Mouse (Mus musculus): ENCODE measurements around the gene Rgs7bp. TPM values are rescaled to one million over a fixed set of nuclear protein-coding genes. Genes with fewer than 3 reads are reported as not detected.
A peak's percentile ranks its signal among the peaks of the same experiment; 100 is the strongest.

Rgs7bp gene
- polyA plus RNA-seq, 1 experiment from 2014 or later: 0.83 TPM

DNA sequence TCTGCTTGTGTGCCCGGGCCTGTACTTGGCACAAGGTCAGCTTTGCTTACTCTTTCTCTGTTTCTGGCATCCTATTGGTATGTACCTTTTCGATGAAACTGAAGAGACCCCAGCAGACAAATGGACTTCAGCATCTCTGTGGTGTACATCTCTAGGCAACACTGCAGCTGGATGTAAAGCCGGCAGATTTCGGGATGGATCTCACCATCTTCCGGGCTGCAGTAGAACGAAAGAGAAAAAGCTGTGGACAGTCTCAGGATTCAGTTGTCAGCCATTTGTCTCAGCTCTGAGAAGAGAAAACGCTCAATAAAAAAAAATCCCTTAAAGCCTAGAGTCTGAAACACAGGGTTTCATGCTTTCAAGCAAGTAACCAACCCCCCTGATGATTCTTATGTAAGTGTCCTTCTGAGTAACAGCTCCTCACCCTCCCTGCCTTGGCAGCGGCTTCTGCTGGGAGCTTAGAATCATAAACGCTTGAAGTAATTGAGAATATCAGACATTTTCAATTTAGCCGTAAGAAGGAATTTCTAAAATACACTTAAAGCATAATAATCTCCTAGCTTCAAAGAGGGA, 71.9 kb downstream of the Rgs7bp start:
- no peak for ATAC-seq (ENCODE audit: insufficient read depth)
- Histone ChIP-seq H3K36me3 (ENCODE audit: insufficient read depth) (no peaks in the 10 kb centered on the region), H3K4me1 (ENCODE audit: insufficient read depth) (no peaks in the 10 kb centered on the region), H3K9ac (no peak overlapping the region), H3K27ac (ENCODE audit: low read depth) (no peak overlapping the region), H3K9me3 (ENCODE audit: low read depth, low read length) (no peaks in the 10 kb centered on the region), H3K4me3 (ENCODE audit: low read depth, low read length) (no peak overlapping the region), H3K27me3 (ENCODE audit: insufficient read depth, low read length) (no peaks in the 10 kb centered on the region), H3K4me2 (no peak overlapping the region)
- TF ChIP-seq CTCF (IDR thresholded peaks at IDR 0.05; ENCODE audit: low read depth): no peak
- WGBS: 84% methylated on average over 10 of the region's 10 CpGs
- no peak for DNase-seq

DNA sequence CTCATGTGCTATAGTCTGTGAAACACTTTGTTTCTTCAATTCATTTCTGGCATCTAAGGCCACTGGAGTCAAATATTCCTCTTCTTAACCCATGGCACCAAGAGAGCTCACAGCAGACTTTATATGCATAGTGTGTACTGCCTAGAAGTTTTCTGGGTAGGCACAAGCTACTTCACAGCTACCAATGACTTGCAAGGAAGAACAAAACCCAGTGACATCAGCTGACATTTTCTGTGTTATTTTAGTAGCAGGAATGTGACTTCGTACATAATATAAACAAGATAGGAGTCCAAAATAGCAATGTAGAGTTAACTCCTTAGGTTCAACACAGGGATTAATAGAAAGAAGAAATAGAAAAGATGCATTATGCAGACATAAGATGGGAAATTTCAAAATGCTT, 76.6 kb downstream of the Rgs7bp start:
- no peak overlapping the region for H3K27ac ChIP-seq (ENCODE audit: low read depth)
- DNase-seq (peak; percentile 59), ATAC-seq (ENCODE audit: insufficient read depth) (peak; percentile 44; the same call in 1 of the 2 replicates)
- no peak for TF ChIP-seq CTCF (IDR thresholded peaks at IDR 0.05; ENCODE audit: low read depth)
- 14% methylated on average over 1 of the region's 1 CpGs for WGBS
- H3K9me3 ChIP-seq (ENCODE audit: low read depth, low read length): no peaks in the 10 kb centered on the region
- H3K4me1 ChIP-seq (ENCODE audit: insufficient read depth): no peaks in the 10 kb centered on the region
- no peaks in the 10 kb centered on the region for H3K36me3 ChIP-seq (ENCODE audit: insufficient read depth)
- no peak overlapping the region for H3K4me2 ChIP-seq
- no peak overlapping the region for H3K4me3 ChIP-seq (ENCODE audit: low read depth, low read length)
- H3K9ac ChIP-seq: no peak overlapping the region
- H3K27me3 ChIP-seq (ENCODE audit: insufficient read depth, low read length): no peaks in the 10 kb centered on the region

GRCm38 (mm10) chr13:104967486-104967885, 87.2 kb downstream of the Rgs7bp start:
- no peaks in the 10 kb centered on the region for H3K4me1 ChIP-seq (ENCODE audit: insufficient read depth)
- H3K27ac ChIP-seq (ENCODE audit: low read depth): no peak overlapping the region
- no peak for TF ChIP-seq CTCF (IDR thresholded peaks at IDR 0.05; ENCODE audit: low read depth)
- H3K9ac ChIP-seq: no peak overlapping the region
- no peak for ATAC-seq (ENCODE audit: insufficient read depth)
- H3K4me3 ChIP-seq (ENCODE audit: low read depth, low read length): no peak overlapping the region
- H3K36me3 ChIP-seq (ENCODE audit: insufficient read depth): no peaks in the 10 kb centered on the region
- no peaks in the 10 kb centered on the region for H3K9me3 ChIP-seq (ENCODE audit: low read depth, low read length)
- no peaks in the 10 kb centered on the region for H3K27me3 ChIP-seq (ENCODE audit: insufficient read depth, low read length)
- no peak for DNase-seq
- no peak overlapping the region for H3K4me2 ChIP-seq
- WGBS: 58% methylated on average over 2 of the region's 2 CpGs

DNA sequence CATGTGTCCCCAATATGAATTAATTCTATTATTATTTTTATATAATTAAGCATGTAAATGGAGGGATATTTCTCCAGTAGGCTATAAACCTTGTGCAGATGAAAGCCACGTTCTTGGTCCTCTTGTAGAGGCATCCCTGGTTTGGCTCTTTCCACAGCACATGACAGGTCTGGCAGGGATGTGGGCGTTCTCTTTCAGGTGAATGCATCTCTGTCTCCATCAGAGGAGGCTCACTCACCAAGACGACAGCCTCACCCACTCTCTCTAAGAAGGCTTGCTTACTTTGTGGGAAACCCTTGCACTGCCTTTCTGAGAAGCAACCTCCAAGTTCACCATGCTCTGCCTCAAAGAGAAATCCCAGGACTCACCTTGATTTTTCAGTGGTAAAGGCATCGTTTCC, 91.0 kb downstream of the Rgs7bp start:
- no peaks in the 10 kb centered on the region for H3K36me3 ChIP-seq (ENCODE audit: insufficient read depth)
- no peaks in the 10 kb centered on the region for H3K27me3 ChIP-seq (ENCODE audit: insufficient read depth, low read length)
- TF ChIP-seq CTCF (IDR thresholded peaks at IDR 0.05; ENCODE audit: low read depth): no peak
- no peak overlapping the region for H3K4me3 ChIP-seq (ENCODE audit: low read depth, low read length)
- ATAC-seq (ENCODE audit: insufficient read depth) (no peak), DNase-seq (no peak)
- no peak overlapping the region for H3K27ac ChIP-seq (ENCODE audit: low read depth)
- H3K4me1 ChIP-seq (ENCODE audit: insufficient read depth): no peaks in the 10 kb centered on the region
- WGBS: 63% methylated on average over 4 of the region's 4 CpGs
- no peak overlapping the region for H3K9ac ChIP-seq
- H3K9me3 ChIP-seq (ENCODE audit: low read depth, low read length): no peaks in the 10 kb centered on the region
- H3K4me2 ChIP-seq: no peak overlapping the region

- H3K9ac ChIP-seq: no peak overlapping the region
- TF ChIP-seq CTCF (IDR thresholded peaks at IDR 0.05; ENCODE audit: low read depth): no peak
- no peaks in the 10 kb centered on the region for H3K27me3 ChIP-seq (ENCODE audit: insufficient read depth, low read length)
- H3K9me3 ChIP-seq (ENCODE audit: low read depth, low read length): no peaks in the 10 kb centered on the region
- H3K36me3 ChIP-seq (ENCODE audit: insufficient read depth): no peaks in the 10 kb centered on the region
- WGBS: 47% methylated on average over 11 of the region's 11 CpGs
- no peak overlapping the region for H3K4me2 ChIP-seq
- DNase-seq: peak; percentile 30
- peak; percentile 89 for ATAC-seq (ENCODE audit: insufficient read depth)
- H3K4me1 ChIP-seq (ENCODE audit: insufficient read depth): no peaks in the 10 kb centered on the region
- H3K4me3 ChIP-seq (ENCODE audit: low read depth, low read length): no peak overlapping the region
- no peak overlapping the region for H3K27ac ChIP-seq (ENCODE audit: low read depth)
Observed at GRCm38 (mm10) chr13:104962716-104963411, 91.9 kb downstream of the Rgs7bp start.

DNA sequence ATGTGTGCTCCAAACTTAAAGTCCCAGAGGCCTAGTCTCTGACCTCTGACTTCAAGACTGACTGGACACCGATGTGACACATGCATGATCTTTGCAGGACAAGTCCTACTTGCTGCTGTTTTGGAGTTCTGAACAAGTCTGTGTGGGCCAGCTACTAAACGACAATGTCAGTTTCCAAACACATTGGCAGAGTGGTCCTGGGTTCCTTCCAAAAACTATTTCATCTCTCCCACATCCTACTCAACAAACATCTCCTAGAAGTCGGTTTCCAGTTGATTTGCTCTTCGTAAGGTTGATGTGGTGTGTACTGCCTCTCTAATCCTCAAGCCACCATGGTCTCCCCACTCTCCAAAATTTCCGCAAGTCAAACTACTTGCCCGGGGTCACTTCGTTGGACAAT, 92.6 kb downstream of the Rgs7bp start:
- 79% methylated on average over 7 of the region's 7 CpGs for WGBS
- H3K27ac ChIP-seq (ENCODE audit: low read depth): no peak overlapping the region
- ATAC-seq (ENCODE audit: insufficient read depth): no peak

GRCm38 (mm10) chr13:104960951-104961715, 93.6 kb downstream of the Rgs7bp start:
- no peak overlapping the region for H3K4me3 ChIP-seq (ENCODE audit: low read depth, low read length)
- no peaks in the 10 kb centered on the region for H3K27me3 ChIP-seq (ENCODE audit: insufficient read depth, low read length)
- H3K36me3 ChIP-seq (ENCODE audit: insufficient read depth): no peaks in the 10 kb centered on the region
- no peaks in the 10 kb centered on the region for H3K4me1 ChIP-seq (ENCODE audit: insufficient read depth)
- DNase-seq: no peak
- H3K4me2 ChIP-seq: no peak overlapping the region
- 81% methylated on average over 14 of the region's 14 CpGs for WGBS
- no peak overlapping the region for H3K9ac ChIP-seq
- no peak for TF ChIP-seq CTCF (IDR thresholded peaks at IDR 0.05; ENCODE audit: low read depth)
- no peak for ATAC-seq (ENCODE audit: insufficient read depth)
- no peak overlapping the region for H3K27ac ChIP-seq (ENCODE audit: low read depth)
- no peaks in the 10 kb centered on the region for H3K9me3 ChIP-seq (ENCODE audit: low read depth, low read length)

More for the DNA sequence above, 92.6 kb downstream of the Rgs7bp start:
- H3K4me3 ChIP-seq (ENCODE audit: low read depth, low read length): no peak overlapping the region
- no peak overlapping the region for H3K9ac ChIP-seq
- H3K27me3 ChIP-seq (ENCODE audit: insufficient read depth, low read length): no peaks in the 10 kb centered on the region
- TF ChIP-seq CTCF (IDR thresholded peaks at IDR 0.05; ENCODE audit: low read depth): no peak
- no peaks in the 10 kb centered on the region for H3K36me3 ChIP-seq (ENCODE audit: insufficient read depth)
- no peak overlapping the region for H3K4me2 ChIP-seq
- DNase-seq: no peak
- no peaks in the 10 kb centered on the region for H3K4me1 ChIP-seq (ENCODE audit: insufficient read depth)
- H3K9me3 ChIP-seq (ENCODE audit: low read depth, low read length): no peaks in the 10 kb centered on the region
